Mouse (Mus musculus) cerebellum, adult 2 months (tissue): ENCODE measurements at regions not wholly inside any gene's neighbourhood (a gene's known extent, or its start where the extent isn't known, plus 50 kb on each side); places are given as distances from the start of the nearest gene placed in this dataset.
A peak's percentile ranks its signal among the peaks of the same experiment; 100 is the strongest.

ENCODE experiments used
- DNase-seq, 2 experiments: peaks; one replicate each; pipeline ENCODE4 v3.0.0; 2021
- H3K27ac ChIP-seq: fragments of 200-500 bp; 2 replicates; pipeline ENCODE4 v1.5.1; 2012; ENCODE audit warnings: low read length, control low read depth, inconsistent platforms; ENCODE audit not compliant: insufficient read depth
- H3K27me3 ChIP-seq: fragments of 200-500 bp; 2 replicates; pipeline ENCODE4 v1.6.1; 2012; ENCODE audit warnings: inconsistent platforms, mild to moderate bottlenecking, low read length, moderate library complexity; ENCODE audit not compliant: control insufficient read depth, insufficient read depth
- H3K4me1 ChIP-seq: fragments of 200-500 bp; 2 replicates; pipeline ENCODE4 v1.6.1; 2011; ENCODE audit warnings: low read length; ENCODE audit not compliant: control insufficient read depth, insufficient read depth
- H3K4me3 ChIP-seq: fragments of 200-500 bp; replicated peaks from 2 replicates; pipeline ENCODE3; 2011; ENCODE audit warnings: mild to moderate bottlenecking, low read depth, low read length, control low read depth; ENCODE audit not compliant: insufficient read depth
- CTCF ChIP-seq: fragments of 200-500 bp; IDR thresholded peaks from 2 replicates; pipeline ENCODE4 v1.5.1; 2011; ENCODE audit warnings: low read depth, mild to moderate bottlenecking, control low read depth, low read length, moderate library complexity, borderline replicate concordance; ENCODE audit not compliant: insufficient read depth
- POLR2A ChIP-seq: fragments of 200-500 bp; IDR thresholded peaks from 2 replicates; pipeline ENCODE4 v1.6.1; 2011; ENCODE audit warnings: low read length, control low read depth, borderline replicate concordance; ENCODE audit not compliant: insufficient read depth
- WGBS: fragments of 180-500 bp; shearing (Covaris S2); methylation state at CpG from one replicate; pipeline ENCODE4 v1.1.7; 2018; 5-methylcytosine and 5-hydroxymethylcytosine counted together

DNA sequence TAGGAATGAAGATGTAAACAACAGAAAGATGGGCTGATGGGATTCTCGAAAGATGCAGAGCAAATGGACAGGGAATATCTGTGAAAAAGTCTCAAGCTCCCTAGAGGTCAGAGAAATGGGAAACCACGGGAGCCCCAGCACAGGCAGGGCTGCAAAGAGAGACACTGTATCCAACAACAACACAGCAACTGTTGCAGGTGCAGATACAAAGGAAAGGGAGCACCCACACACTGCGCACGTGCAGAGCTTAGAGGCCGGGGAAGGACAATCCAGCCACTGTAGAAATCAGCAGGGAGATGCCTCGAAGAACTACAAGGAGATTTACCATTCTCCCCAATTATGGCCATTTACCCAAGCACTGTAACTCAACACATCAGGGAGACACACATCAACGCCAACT, 126.3 kb downstream of the Utp6 start:
- H3K27ac ChIP-seq, result no peak overlapping the region
- H3K4me1 ChIP-seq, result no peaks in the 10 kb centered on the region
- no peak for DNase-seq
- WGBS, result 84% methylated on average over 7 of the region's 7 CpGs
- TF ChIP-seq CTCF (no peak), POLR2A (no peak)
- H3K4me3 ChIP-seq, result no peak overlapping the region
- no peaks in the 10 kb centered on the region for H3K27me3 ChIP-seq

DNA sequence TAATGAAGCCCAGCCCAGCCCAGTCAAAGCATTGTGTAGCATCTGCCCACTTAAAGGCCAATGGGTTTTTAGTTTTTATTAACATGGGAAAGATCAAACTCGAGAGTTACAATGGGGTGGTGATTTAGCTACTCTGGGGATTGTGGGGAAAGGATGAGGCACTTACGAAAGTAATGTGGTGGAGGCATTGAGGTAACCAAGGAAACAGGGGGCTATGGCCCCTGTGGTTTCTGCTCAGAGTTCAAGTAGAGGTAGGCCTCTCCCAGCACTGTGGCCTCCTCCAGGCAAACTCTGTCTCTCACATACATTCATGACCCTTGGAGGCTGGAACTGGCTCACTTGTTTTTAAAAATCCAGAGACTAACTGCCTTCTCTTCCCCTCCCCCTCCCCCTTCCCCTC, 128.4 kb downstream of the Utp6 start:
- H3K4me3 ChIP-seq, result no peak overlapping the region
- no peak for TF ChIP-seq POLR2A
- TF ChIP-seq CTCF, result no peak
- no peak for DNase-seq
- 71% methylated on average over 2 of the region's 2 CpGs for WGBS
- no peaks in the 10 kb centered on the region for H3K4me1 ChIP-seq
- no peaks in the 10 kb centered on the region for H3K27me3 ChIP-seq
- H3K27ac ChIP-seq, result no peak overlapping the region

DNA sequence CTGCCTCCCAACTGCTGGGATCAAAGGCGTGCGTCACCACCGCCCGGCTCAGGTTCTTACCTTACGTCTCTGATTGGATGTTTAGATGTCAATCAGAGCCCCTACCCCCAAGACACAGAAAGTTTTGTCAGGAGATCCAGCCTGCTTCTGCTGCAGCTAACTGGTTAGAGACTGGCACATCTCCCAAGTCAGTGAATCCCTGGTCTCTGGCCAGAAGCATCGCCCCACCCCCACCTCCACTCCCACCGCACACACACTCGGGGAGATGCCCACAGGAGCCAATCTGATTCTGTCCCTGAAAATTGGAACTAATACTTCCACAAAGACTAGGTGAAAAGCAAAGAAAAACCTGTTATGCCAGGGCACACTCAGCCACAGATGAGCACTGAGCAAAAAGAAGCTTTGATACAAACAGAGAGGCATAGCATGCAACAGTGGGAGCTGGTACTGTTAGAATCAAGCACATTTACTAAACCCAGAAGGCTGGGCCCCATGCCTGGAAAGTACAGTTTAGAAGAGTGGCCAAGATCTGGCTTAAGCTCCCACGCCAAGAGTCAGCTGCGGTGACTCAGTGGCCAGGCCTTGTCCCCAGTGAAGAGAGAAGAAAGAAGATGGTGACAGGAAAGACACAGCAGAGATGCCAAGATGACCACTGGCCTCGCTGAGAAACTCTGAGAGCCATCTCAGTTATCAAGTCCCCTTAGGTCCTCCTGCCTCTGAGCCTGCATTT, 130.4 kb downstream of the Utp6 start:
- H3K4me3 ChIP-seq, result no peak overlapping the region
- 63% methylated on average over 11 of the region's 11 CpGs for WGBS
- H3K27me3 ChIP-seq, result no peaks in the 10 kb centered on the region
- DNase-seq, result no peak
- no peaks in the 10 kb centered on the region for H3K4me1 ChIP-seq
- H3K27ac ChIP-seq, result no peak overlapping the region
- TF ChIP-seq CTCF, result no peak
- no peak for TF ChIP-seq POLR2A

DNA sequence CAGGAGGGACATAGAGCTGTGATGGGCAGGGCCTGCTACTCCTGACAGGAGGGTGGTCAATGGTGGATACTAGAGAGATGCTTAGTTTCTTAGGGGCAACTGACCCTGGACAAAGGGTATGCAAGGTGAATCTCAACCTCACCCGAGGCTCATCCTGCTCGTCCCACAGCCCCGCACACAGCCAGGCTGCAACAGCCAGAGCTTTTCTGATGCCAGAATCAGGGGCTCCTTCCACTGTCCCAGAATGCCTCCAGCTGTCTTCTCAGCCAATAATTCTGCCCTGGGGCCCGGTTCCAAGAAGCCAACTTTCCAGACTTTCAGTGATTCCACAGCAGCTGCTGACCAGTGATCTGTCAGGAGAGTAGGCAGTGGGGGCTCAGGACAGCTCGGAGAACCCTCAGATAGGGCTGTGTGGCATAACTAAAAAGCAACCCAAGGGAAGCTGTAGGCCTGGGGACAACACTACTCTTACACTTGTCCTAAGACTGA, 131.6 kb downstream of the Utp6 start:
- Histone ChIP-seq H3K27ac (no peak overlapping the region), H3K27me3 (no peaks in the 10 kb centered on the region), H3K4me3 (no peak overlapping the region), H3K4me1 (no peaks in the 10 kb centered on the region)
- DNase-seq, result no peak
- TF ChIP-seq POLR2A, result no peak
- no peak for TF ChIP-seq CTCF
- WGBS, result 64% methylated on average over 5 of the region's 5 CpGs

DNA sequence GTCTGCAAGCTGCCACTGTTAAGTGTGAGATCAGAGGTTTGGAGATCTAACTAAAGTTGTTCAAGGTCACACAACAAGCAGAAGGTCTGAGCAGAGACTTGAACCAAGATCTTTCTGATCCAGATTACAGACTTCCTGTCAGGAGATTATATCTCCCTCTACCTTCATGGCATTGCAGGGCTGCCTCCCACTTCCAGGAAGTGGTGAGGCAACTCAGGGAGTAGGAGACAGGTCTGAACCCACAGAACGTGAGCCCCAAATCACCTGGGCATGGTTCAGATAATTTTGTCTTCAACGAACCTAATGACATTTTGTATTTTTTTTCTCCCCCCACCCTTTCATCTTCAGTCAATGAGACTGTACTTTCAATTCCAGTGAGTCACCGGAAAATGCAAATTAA, 135.2 kb downstream of the Utp6 start:
- 93% methylated on average over 3 of the region's 3 CpGs for WGBS
- no peak for DNase-seq
- H3K4me1 ChIP-seq, result no peaks in the 10 kb centered on the region
- TF ChIP-seq POLR2A, result no peak
- TF ChIP-seq CTCF, result no peak
- no peaks in the 10 kb centered on the region for H3K27me3 ChIP-seq
- no peak overlapping the region for H3K27ac ChIP-seq
- no peak overlapping the region for H3K4me3 ChIP-seq

DNA sequence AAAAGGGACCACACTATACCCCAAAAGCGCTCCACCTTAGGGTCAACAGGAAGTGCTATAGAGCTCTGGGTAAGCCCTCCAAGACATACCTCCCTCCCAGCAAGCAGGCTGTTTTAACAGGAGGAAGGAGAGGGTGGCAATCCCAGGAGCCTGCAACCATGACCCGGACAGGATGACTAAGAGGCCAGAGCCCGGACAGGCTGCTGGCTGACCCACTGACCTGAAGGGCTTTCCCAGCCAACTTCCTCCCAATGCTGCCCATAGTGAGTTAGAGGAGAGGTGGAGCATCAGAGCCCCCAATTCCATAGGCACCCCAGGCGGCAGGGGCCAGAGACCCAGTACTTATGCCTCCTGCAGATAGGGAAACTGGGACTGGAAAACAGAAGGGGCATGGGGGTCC, 136.3 kb downstream of the Utp6 start:
- 89% methylated on average over 4 of the region's 4 CpGs for WGBS
- Histone ChIP-seq H3K27me3 (no peaks in the 10 kb centered on the region), H3K4me1 (peaks cover 3% of the 10 kb centered on the region; the same call in 1 of the 2 replicates), H3K27ac (no peak overlapping the region), H3K4me3 (no peak overlapping the region)
- TF ChIP-seq CTCF, result no peak
- DNase-seq, result no peak

DNA sequence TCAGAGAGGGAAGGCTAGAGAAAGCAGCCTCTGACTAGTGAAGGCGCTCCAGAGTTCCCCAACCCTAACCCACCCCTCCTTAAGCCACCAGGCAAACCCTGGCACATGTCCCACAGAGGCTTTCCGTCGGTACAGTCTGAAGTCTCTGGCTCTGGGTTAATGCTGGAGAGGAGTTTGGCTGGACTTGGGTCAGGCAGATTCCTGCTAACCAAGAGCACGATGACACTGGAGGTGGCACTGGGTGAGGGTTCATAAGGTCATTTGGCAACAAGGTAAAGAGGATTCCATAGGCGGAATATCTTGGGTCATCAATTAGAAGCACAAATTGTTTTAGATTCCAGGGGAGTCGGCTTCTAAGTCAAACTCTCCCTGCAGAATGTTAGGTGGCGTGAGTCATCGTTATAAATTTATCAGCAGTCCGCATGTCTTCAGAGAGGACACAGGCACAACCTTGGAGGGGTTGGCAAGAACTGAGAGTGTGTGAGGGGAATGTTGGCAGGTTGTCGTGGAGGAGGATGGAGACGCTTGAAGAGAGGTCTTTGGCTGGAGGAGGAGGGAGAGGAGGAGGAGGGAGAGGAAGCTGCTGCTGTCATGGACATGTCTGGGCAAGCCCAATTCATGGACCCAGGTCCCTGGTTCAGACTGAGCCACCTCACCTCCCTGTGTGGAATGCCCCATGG, 138.4 kb downstream of the Utp6 start:
- H3K4me1 ChIP-seq, result peaks cover 3% of the 10 kb centered on the region; the same call in 1 of the 2 replicates
- WGBS, result 59% methylated on average over 11 of the region's 11 CpGs
- H3K4me3 ChIP-seq, result no peak overlapping the region
- no peak for DNase-seq
- no peaks in the 10 kb centered on the region for H3K27me3 ChIP-seq
- no peak overlapping the region for H3K27ac ChIP-seq
- TF ChIP-seq CTCF (no peak), POLR2A (no peak)

DNA sequence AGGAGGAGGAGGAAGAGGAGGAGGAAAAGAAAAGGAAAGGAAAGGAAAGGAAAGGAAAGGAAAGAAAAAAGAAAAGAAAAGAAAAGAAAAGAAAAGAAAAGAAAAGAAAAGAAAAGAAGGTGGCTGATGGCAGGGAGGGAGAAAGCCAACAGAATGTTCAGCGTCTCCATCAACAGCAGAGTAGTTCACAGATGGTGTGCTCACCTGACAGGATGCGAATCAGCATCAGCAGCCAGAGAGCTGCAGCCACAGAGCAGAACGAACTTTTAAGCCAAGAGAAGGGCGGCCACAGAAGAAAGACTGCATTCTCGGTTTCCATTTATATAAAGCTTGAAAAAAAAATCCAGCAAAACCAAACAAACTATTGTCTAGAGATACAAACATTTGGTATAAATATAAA, 140.2 kb downstream of the Utp6 start:
- no peak for TF ChIP-seq CTCF
- TF ChIP-seq POLR2A, result no peak
- Histone ChIP-seq H3K4me1 (peaks cover 3% of the 10 kb centered on the region; the same call in 1 of the 2 replicates), H3K27ac (no peak overlapping the region), H3K27me3 (no peaks in the 10 kb centered on the region), H3K4me3 (no peak overlapping the region)
- DNase-seq, result peak; percentile 27 to 62
- 26% methylated on average over 5 of the region's 5 CpGs for WGBS
